Mouse (Mus musculus): ENCODE measurements around the gene Smad1.

GRCm38 (mm10) chr8:79433953-79434500, 34.7 kb upstream of the Smad1 start:
- TF ChIP-seq POLR2A (IDR thresholded peaks at IDR 0.05; ENCODE audit: control insufficient read depth, extremely low read depth, insufficient read depth, low read length, poor library complexity) (no peak), CTCF (IDR thresholded peaks at IDR 0.05; ENCODE audit: borderline replicate concordance, control insufficient read depth, extremely low read depth, insufficient read depth, low read length, poor library complexity) (no peak)
